Mouse (Mus musculus): Measurements from ENCODE around the gene Cd24a. TPM values are rescaled to one million over a fixed set of nuclear protein-coding genes. Genes with fewer than 3 reads are reported as not detected.

Cd24a gene
- total RNA-seq, 2 experiments from 2014 or later = 15.0 to 16.6 TPM

GRCm38 (mm10) chr10:43580649-43581078 lies 2.6 kb downstream of the Cd24a start:
- peak in 1 of 2 experiments; percentile 14 for DNase-seq (ENCODE audit: extremely low spot score in 1 of 2, low spot score in 1 of 2)

- DNase-seq (ENCODE audit: extremely low spot score in 1 of 2, low spot score in 1 of 2) = no peak
These were observed 3.2 kb downstream of the Cd24a start for GRCm38 (mm10) chr10:43581260-43581659.

- no peak for DNase-seq (ENCODE audit: extremely low spot score in 1 of 2, low spot score in 1 of 2)
These were observed 6.5 kb downstream of the Cd24a start for GRCm38 (mm10) chr10:43584538-43584937.

GRCm38 (mm10) chr10:43588470-43589177 lies 10.5 kb downstream of the Cd24a start:
- no peak for DNase-seq (ENCODE audit: extremely low spot score in 1 of 2, low spot score in 1 of 2)

GRCm38 (mm10) chr10:43591477-43591876 lies 13.4 kb downstream of the Cd24a start:
- no peak for DNase-seq (ENCODE audit: extremely low spot score in 1 of 2, low spot score in 1 of 2)

- DNase-seq (ENCODE audit: extremely low spot score in 1 of 2, low spot score in 1 of 2) = no peak
These were observed 15.1 kb downstream of the Cd24a start for GRCm38 (mm10) chr10:43593182-43593581.

- no peak for DNase-seq (ENCODE audit: extremely low spot score in 1 of 2, low spot score in 1 of 2)
These were observed 16.1 kb downstream of the Cd24a start for GRCm38 (mm10) chr10:43594187-43594586.

- DNase-seq (ENCODE audit: extremely low spot score in 1 of 2, low spot score in 1 of 2) = no peak
These were observed 16.8 kb downstream of the Cd24a start for GRCm38 (mm10) chr10:43594894-43595293.

- no peak for DNase-seq (ENCODE audit: extremely low spot score in 1 of 2, low spot score in 1 of 2)
These were observed 20.1 kb downstream of the Cd24a start for GRCm38 (mm10) chr10:43598067-43598726.

GRCm38 (mm10) chr10:43601039-43601438 lies 23.0 kb downstream of the Cd24a start:
- no peak for DNase-seq (ENCODE audit: extremely low spot score in 1 of 2, low spot score in 1 of 2)

- no peak for DNase-seq (ENCODE audit: extremely low spot score in 1 of 2, low spot score in 1 of 2)
These were observed 23.7 kb downstream of the Cd24a start for GRCm38 (mm10) chr10:43601511-43602396.

GRCm38 (mm10) chr10:43603975-43604686 lies 26.0 kb downstream of the Cd24a start:
- no peak for DNase-seq (ENCODE audit: extremely low spot score in 1 of 2, low spot score in 1 of 2)

GRCm38 (mm10) chr10:43604687-43605250 lies 26.7 kb downstream of the Cd24a start:
- DNase-seq (ENCODE audit: extremely low spot score in 1 of 2, low spot score in 1 of 2) = no peak

- DNase-seq (ENCODE audit: extremely low spot score in 1 of 2, low spot score in 1 of 2) = no peak
These were observed 27.8 kb downstream of the Cd24a start for GRCm38 (mm10) chr10:43605901-43606300.

GRCm38 (mm10) chr10:43609507-43609906 lies 31.4 kb downstream of the Cd24a start:
- no peak for DNase-seq (ENCODE audit: extremely low spot score in 1 of 2, low spot score in 1 of 2)

GRCm38 (mm10) chr10:43609958-43610357 lies 31.9 kb downstream of the Cd24a start:
- DNase-seq (ENCODE audit: extremely low spot score in 1 of 2, low spot score in 1 of 2) = no peak

- DNase-seq (ENCODE audit: extremely low spot score in 1 of 2, low spot score in 1 of 2) = no peak
These were observed 33.0 kb downstream of the Cd24a start for GRCm38 (mm10) chr10:43611081-43611480.

GRCm38 (mm10) chr10:43619059-43619531 lies 41.0 kb downstream of the Cd24a start:
- no peak for DNase-seq (ENCODE audit: extremely low spot score in 1 of 2, low spot score in 1 of 2)

GRCm38 (mm10) chr10:43619939-43620338 lies 41.9 kb downstream of the Cd24a start:
- DNase-seq (ENCODE audit: extremely low spot score in 1 of 2, low spot score in 1 of 2) = no peak

- no peak for DNase-seq (ENCODE audit: extremely low spot score in 1 of 2, low spot score in 1 of 2)
These were observed 45.4 kb downstream of the Cd24a start for GRCm38 (mm10) chr10:43623510-43623909.

Data from layer of hippocampus, postnatal 25 days (tissue).